Mouse (Mus musculus): Measurements from ENCODE around the gene Abca2. TPM values are rescaled to one million over a fixed set of nuclear protein-coding genes. Genes with fewer than 3 reads are reported as not detected.

Gene Abca2
- polyA plus RNA-seq, 1 experiment = 61.1 TPM

DNA sequence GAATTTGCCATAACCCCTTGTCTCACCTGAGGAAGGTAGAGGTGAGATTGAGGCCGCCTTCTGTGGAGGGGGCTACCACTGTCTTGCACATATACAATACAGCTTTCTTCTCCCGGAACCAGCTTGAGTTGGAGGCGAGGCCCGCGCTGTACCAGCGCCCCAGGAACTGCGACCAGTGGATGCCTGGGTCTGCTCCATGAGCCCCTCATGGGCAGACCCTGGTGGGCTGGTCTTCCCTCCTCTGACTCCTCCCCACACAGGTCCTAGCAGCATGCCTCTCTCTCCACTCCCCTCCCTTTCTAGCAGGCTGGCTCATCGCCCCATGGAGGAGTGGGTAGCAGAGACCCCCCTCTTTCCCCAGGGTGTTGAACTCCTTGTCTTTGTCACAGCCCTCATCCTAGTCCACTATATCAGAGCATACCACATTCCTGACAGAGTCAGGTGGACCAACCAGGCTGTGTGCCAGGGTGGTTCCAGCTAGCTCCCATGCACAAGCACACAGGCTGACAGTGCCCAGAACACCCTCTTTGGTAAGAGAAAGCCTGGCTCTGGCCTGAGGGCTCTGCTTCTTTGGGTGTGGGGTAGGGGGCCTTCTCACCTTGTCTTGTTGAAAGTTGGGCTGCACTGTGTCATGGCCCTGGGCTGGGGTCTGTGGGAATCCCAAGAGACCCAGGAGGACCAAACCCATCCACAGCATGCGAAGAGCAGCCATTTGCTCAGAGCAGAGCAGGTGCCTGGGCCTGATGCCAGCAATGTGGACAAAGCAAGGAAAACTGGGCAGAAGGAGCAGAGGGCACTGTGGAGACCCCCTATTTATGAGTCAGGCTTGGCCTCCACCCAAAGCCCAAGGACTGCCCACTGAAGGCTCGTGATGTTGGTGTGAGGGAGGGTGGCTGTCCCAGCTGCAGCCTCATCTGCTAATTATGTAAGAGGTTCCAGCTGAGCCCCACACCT lies 40.7 kb downstream of the Abca2 start:
- no peak for DNase-seq (ENCODE audit: low read depth in 1 of 2, low spot score in 2 of 2)
- WGBS = 90% methylated on average over 10 of the region's 10 CpGs
- Histone ChIP-seq H3K27me3 (ENCODE audit: control insufficient read depth, insufficient read depth, low read length) (no peaks in the 10 kb centered on the region), H3K4me3 (ENCODE audit: extremely low read depth, insufficient read depth, insufficient read length) (no peak overlapping the region), H3K4me1 (ENCODE audit: control insufficient read depth, insufficient read depth, insufficient read length) (peaks cover 23% of the 10 kb centered on the region; the same call in 1 of the 2 replicates), H3K27ac (ENCODE audit: insufficient read depth, low read length) (no peak overlapping the region), H3K36me3 (ENCODE audit: control insufficient read depth, insufficient read depth, low read length) (no peaks in the 10 kb centered on the region)
- TF ChIP-seq CTCF (IDR thresholded peaks at IDR 0.05; ENCODE audit: extremely low read depth, insufficient read depth, insufficient read length, insufficient replicate concordance) (no peak), POLR2A (IDR thresholded peaks at IDR 0.05; ENCODE audit: low read depth, low read length) (no peak)

GRCm38 (mm10) chr2:25469969-25470368 lies 41.5 kb downstream of the Abca2 start, which contains the start of gene Ptgds:
Gene Ptgds, minus strand, starts transcription at chr2:25470046.
- H3K27ac ChIP-seq (ENCODE audit: insufficient read depth, low read length) = no peak within 1 kb of the TSS
- no peaks in the 10 kb centered on the region for H3K27me3 ChIP-seq (ENCODE audit: control insufficient read depth, insufficient read depth, low read length)
- no peaks in the 10 kb centered on the region for H3K36me3 ChIP-seq (ENCODE audit: control insufficient read depth, insufficient read depth, low read length)
- H3K4me3 ChIP-seq (ENCODE audit: extremely low read depth, insufficient read depth, insufficient read length) = no peak within 1 kb of the TSS
- no peak for DNase-seq (ENCODE audit: low read depth in 1 of 2, low spot score in 2 of 2)
- H3K4me1 ChIP-seq (ENCODE audit: control insufficient read depth, insufficient read depth, insufficient read length) = peaks cover 18% of the 10 kb centered on the region; the same call in 1 of the 2 replicates
- 87% methylated on average over 6 of the region's 6 CpGs for WGBS
- no peak for TF ChIP-seq POLR2A (IDR thresholded peaks at IDR 0.05; ENCODE audit: low read depth, low read length)
- TF ChIP-seq CTCF (IDR thresholded peaks at IDR 0.05; ENCODE audit: extremely low read depth, insufficient read depth, insufficient read length, insufficient replicate concordance) = no peak

- Histone ChIP-seq H3K27me3 (ENCODE audit: control insufficient read depth, insufficient read depth, low read length) (no peaks in the 10 kb centered on the region), H3K4me1 (ENCODE audit: control insufficient read depth, insufficient read depth, insufficient read length) (no peaks in the 10 kb centered on the region), H3K36me3 (ENCODE audit: control insufficient read depth, insufficient read depth, low read length) (no peaks in the 10 kb centered on the region), H3K4me3 (ENCODE audit: extremely low read depth, insufficient read depth, insufficient read length) (no peak overlapping the region), H3K27ac (ENCODE audit: insufficient read depth, low read length) (no peak overlapping the region)
- no peak for DNase-seq (ENCODE audit: low read depth in 1 of 2, low spot score in 2 of 2)
- no peak for TF ChIP-seq CTCF (IDR thresholded peaks at IDR 0.05; ENCODE audit: extremely low read depth, insufficient read depth, insufficient read length, insufficient replicate concordance)
- TF ChIP-seq POLR2A (IDR thresholded peaks at IDR 0.05; ENCODE audit: low read depth, low read length) = no peak
- WGBS = 93% methylated on average over 2 of the region's 2 CpGs
Observed at GRCm38 (mm10) chr2:25472550-25472949, 44.0 kb downstream of the Abca2 start.

GRCm38 (mm10) chr2:25477541-25477940 lies 49.0 kb downstream of the Abca2 start:
- WGBS = 87% methylated on average over 8 of the region's 8 CpGs
- DNase-seq (ENCODE audit: low read depth in 1 of 2, low spot score in 2 of 2) = no peak

GRCm38 (mm10) chr2:25477967-25478675 lies 49.6 kb downstream of the Abca2 start:
- TF ChIP-seq CTCF (IDR thresholded peaks at IDR 0.05; ENCODE audit: extremely low read depth, insufficient read depth, insufficient read length, insufficient replicate concordance) (no peak), POLR2A (IDR thresholded peaks at IDR 0.05; ENCODE audit: low read depth, low read length) (no peak)
- Histone ChIP-seq H3K36me3 (ENCODE audit: control insufficient read depth, insufficient read depth, low read length) (no peaks in the 10 kb centered on the region), H3K4me3 (ENCODE audit: extremely low read depth, insufficient read depth, insufficient read length) (no peak overlapping the region), H3K4me1 (ENCODE audit: control insufficient read depth, insufficient read depth, insufficient read length) (no peaks in the 10 kb centered on the region), H3K27me3 (ENCODE audit: control insufficient read depth, insufficient read depth, low read length) (no peaks in the 10 kb centered on the region), H3K27ac (ENCODE audit: insufficient read depth, low read length) (no peak overlapping the region)
- WGBS = 95% methylated on average over 3 of the region's 3 CpGs
- no peak for DNase-seq (ENCODE audit: low read depth in 1 of 2, low spot score in 2 of 2)

More at GRCm38 (mm10) chr2:25477541-25477940, 49.0 kb downstream of the Abca2 start:
- no peak overlapping the region for H3K4me3 ChIP-seq (ENCODE audit: extremely low read depth, insufficient read depth, insufficient read length)
- no peak overlapping the region for H3K27ac ChIP-seq (ENCODE audit: insufficient read depth, low read length)
- no peaks in the 10 kb centered on the region for H3K27me3 ChIP-seq (ENCODE audit: control insufficient read depth, insufficient read depth, low read length)
- H3K4me1 ChIP-seq (ENCODE audit: control insufficient read depth, insufficient read depth, insufficient read length) = no peaks in the 10 kb centered on the region
- H3K36me3 ChIP-seq (ENCODE audit: control insufficient read depth, insufficient read depth, low read length) = no peaks in the 10 kb centered on the region
- no peak for TF ChIP-seq CTCF (IDR thresholded peaks at IDR 0.05; ENCODE audit: extremely low read depth, insufficient read depth, insufficient read length, insufficient replicate concordance)
- TF ChIP-seq POLR2A (IDR thresholded peaks at IDR 0.05; ENCODE audit: low read depth, low read length) = no peak

DNA sequence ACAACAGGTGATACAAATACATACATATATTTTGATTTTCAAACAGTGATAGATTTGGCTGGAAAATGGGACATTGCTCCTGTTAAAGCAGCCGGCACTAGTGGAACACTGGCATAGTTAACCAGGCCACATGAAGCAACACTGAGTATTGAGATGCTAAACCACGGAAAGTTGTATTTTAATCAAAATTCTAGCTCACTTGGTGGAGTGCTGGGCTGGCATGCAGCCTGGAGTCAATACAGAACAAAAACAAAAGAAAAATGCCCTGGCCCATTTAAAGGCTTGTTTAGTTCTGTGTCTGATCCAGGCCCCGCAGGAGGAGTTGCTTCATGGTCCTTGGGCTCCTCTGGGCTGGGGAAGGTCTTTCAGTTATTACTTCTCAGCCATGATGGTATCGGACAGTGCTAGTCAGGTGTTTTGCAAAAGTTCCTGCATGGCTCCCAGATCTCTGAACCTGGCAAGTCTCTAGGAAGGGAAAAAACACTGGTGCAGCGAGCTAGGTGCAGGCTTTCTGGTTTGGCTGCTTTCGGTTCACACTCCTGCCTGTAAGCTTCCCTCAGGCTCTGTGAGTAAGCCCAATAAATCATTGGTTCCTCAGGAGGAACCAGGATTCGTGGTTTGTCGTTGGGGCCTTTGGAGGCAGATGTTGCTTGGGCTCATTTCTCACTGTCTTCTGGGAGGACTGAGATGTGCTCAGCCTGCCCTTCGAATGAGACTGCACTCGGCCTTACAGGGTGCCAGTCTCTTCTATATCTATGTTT lies 51.2 kb downstream of the Abca2 start:
- no peaks in the 10 kb centered on the region for H3K36me3 ChIP-seq (ENCODE audit: control insufficient read depth, insufficient read depth, low read length)
- H3K4me3 ChIP-seq (ENCODE audit: extremely low read depth, insufficient read depth, insufficient read length) = no peak overlapping the region
- H3K27ac ChIP-seq (ENCODE audit: insufficient read depth, low read length) = no peak overlapping the region
- H3K4me1 ChIP-seq (ENCODE audit: control insufficient read depth, insufficient read depth, insufficient read length) = no peaks in the 10 kb centered on the region
- TF ChIP-seq CTCF (IDR thresholded peaks at IDR 0.05; ENCODE audit: extremely low read depth, insufficient read depth, insufficient read length, insufficient replicate concordance) = no peak
- no peak for TF ChIP-seq POLR2A (IDR thresholded peaks at IDR 0.05; ENCODE audit: low read depth, low read length)
- 72% methylated on average over 10 of the region's 10 CpGs for WGBS
- DNase-seq (ENCODE audit: low read depth in 1 of 2, low spot score in 2 of 2) = no peak
- H3K27me3 ChIP-seq (ENCODE audit: control insufficient read depth, insufficient read depth, low read length) = no peaks in the 10 kb centered on the region

All from spleen, adult 2 months (tissue).